Mouse (Mus musculus) myocyte (in vitro differentiated cells): Measurements from ENCODE around the gene Gm17304.

Experiments
- E2F4 ChIP-seq: IDR thresholded peaks from one replicate; pipeline ENCODE4 v1.6.1; 2011; ENCODE audit warnings: mild to moderate bottlenecking, control low read depth, moderate library complexity; ENCODE audit not compliant: insufficient read depth
- MYOD1 ChIP-seq, 3 experiments: IDR thresholded peaks; one replicate each; pipeline ENCODE4 v1.6.1; 2011; ENCODE audit warnings: control low read depth in 2 of 3, low read depth in 2 of 3, mild to moderate bottlenecking in 2 of 3, moderate library complexity in 1 of 3; ENCODE audit not compliant: insufficient read length in 2 of 3, control insufficient read depth in 1 of 3
- POLR2A ChIP-seq: IDR thresholded peaks from one replicate; pipeline ENCODE4 v1.6.1; 2011; ENCODE audit warnings: low read depth, mild to moderate bottlenecking, control low read depth, moderate library complexity; ENCODE audit not compliant: insufficient read length
- POLR2AphosphoS2 ChIP-seq: IDR thresholded peaks from one replicate; pipeline ENCODE4 v1.6.1; 2011; ENCODE audit warnings: low read depth, control low read depth; ENCODE audit not compliant: insufficient read length
- SRF ChIP-seq: IDR thresholded peaks from one replicate; pipeline ENCODE4 v1.6.1; 2011; ENCODE audit warnings: low read depth; ENCODE audit not compliant: control insufficient read depth, insufficient read length

DNA sequence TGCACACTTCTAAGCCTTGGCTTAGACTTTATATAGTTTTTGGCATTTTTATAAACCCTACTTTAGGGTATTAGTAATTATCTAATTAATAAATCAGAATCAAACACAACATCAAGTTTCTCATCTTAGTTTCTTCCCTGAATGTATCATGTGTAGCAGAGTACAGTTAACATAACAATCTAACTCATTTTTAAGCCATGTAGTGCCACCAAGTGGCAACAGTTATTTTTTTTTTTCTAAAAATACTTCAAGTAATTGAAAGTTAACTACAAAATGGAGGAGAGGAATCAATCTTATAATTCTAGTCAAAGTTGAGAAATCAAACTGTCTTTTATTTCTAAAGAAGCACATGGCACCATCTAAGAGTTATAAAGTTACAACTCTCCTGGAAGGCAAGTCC is 40.5 kb downstream of the Gm17304 start:
- TF ChIP-seq E2F4 = no peak
- TF ChIP-seq MYOD1 (IDR thresholded peaks at IDR 0.05; ENCODE audit: control insufficient read depth in 1 of 3, insufficient read length in 2 of 3, low read depth in 2 of 3) = no peak
- TF ChIP-seq POLR2A = no peak
- no peak for TF ChIP-seq POLR2AphosphoS2
- TF ChIP-seq SRF = no peak
